ENCODE assay signal across 9 mouse cellular contexts in genomic region chr4:34560971-34561370, GRCm38 (mm10). TPM values are rescaled to one million over a fixed set of nuclear protein-coding genes. Genes with fewer than 3 reads are reported as not detected.
DNase-seq lines count a peak whose midpoint lies in the region; ATAC-seq lines count a peak whose summit lies in the region.
"Had no signal": no experiment of that assay in that cellular context is flagged by ENCODE, and none has a peak within 500 bp of the region (broad histone marks: within the 10 kb centered on the region; RNA-seq: fewer than 3 reads in every experiment).

No protein-coding gene starts in this region.

- H3K36me3 ChIP-seq in limb, embryonic 10.5 days: peaks cover 37% of the 10 kb centered on the region

- no peak overlapping the region for H3K4me3 ChIP-seq in limb, embryonic 10.5 days
- H3K4me3 ChIP-seq: limb, embryonic 15.5 days had no signal

- no peaks in the 10 kb centered on the region for H3K4me1 ChIP-seq in limb, embryonic 10.5 days
- H3K4me1 ChIP-seq: limb, embryonic 15.5 days had no signal

- H3K27me3 ChIP-seq in limb, embryonic 10.5 days (ENCODE audit: low read depth, poor library complexity, severe bottlenecking): no peaks in the 10 kb centered on the region
- H3K27me3 ChIP-seq: limb, embryonic 15.5 days had no signal

- DNase-seq in cerebellum, adult 9-11 months: peak; percentile 31
- DNase-seq in cerebellum, adult 11-12 months: no peak
- DNase-seq in CD4-positive, CD25-positive, alpha-beta regulatory T cell, adult 2 months (ENCODE audit: low read depth, low spot score): peak; percentile 79
- DNase-seq in embryo, embryonic 11 days: peak; percentile 74
- DNase-seq in limb, embryonic 10.5 days (ENCODE audit: low spot score): peak; percentile 59
- DNase-seq in frontal cortex, adult 2 months (ENCODE audit: extremely low spot score in 1 of 2, low spot score in 1 of 2): no peak
- DNase-seq in layer of hippocampus, postnatal 10 days (ENCODE audit: low spot score in 2 of 2): no peak

- peak; percentile 90; the same call in 1 of the 2 replicates for ATAC-seq in neutrophil, adult 5-6 weeks (ENCODE audit: extremely low read depth, insufficient number of reproducible peaks, low FRiP score, poor library complexity, severe bottlenecking)

- H3K27ac ChIP-seq in limb, embryonic 10.5 days: no peak overlapping the region
- H3K27ac ChIP-seq: limb, embryonic 15.5 days had no signal

- H3K9me3 ChIP-seq in limb, embryonic 10.5 days (replicated peaks): no peaks in the 10 kb centered on the region
- H3K9me3 ChIP-seq: limb, embryonic 15.5 days had no signal

- 58% methylated on average over 4 of the region's 4 CpGs for WGBS in limb, embryonic 10.5 days

RNA-seq across cellular contexts. Expression of gene Akirin2, which starts 10.2 kb away (rescaled TPM):
- 70.2 and 75.5 TPM in 2 replicates for polyA plus RNA-seq in limb, embryonic 10.5 days (2016; fragmentation: Nextera tagmentation; extraction: Ambion mirVana)
- total RNA-seq in neutrophil, adult 5-6 weeks (2017): 58.8 and 58.9 TPM in 2 replicates
- polyA plus RNA-seq in frontal cortex, adult 2 months (2012; rRNA removed): 87.6 and 90.9 TPM in 2 replicates
- 100 to 1,000 TPM in 1 of 2 experiments, 10 to 100 TPM in 1; 93.9 to 110 TPM for total RNA-seq in layer of hippocampus, postnatal 10 days (2021)

RNA-seq across cellular contexts. Expression of gene Orc3, which starts 53.8 kb away (rescaled TPM):
- polyA plus RNA-seq in limb, embryonic 10.5 days (2016; fragmentation: Nextera tagmentation; extraction: Ambion mirVana): 86.0 and 106 TPM in 2 replicates
- 73.4 and 97.8 TPM in 2 replicates for total RNA-seq in neutrophil, adult 5-6 weeks (2017)
- polyA plus RNA-seq in frontal cortex, adult 2 months (2012; rRNA removed): 37.1 and 46.5 TPM in 2 replicates
- 10 to 100 TPM; 56.1 to 61.9 TPM for total RNA-seq in layer of hippocampus, postnatal 10 days (2021)

RNA-seq across cellular contexts. Expression of gene Rars2, which starts 53.8 kb away (rescaled TPM):
- polyA plus RNA-seq in limb, embryonic 10.5 days (2016; fragmentation: Nextera tagmentation; extraction: Ambion mirVana): 66.5 and 66.6 TPM in 2 replicates
- 26.5 and 27.2 TPM in 2 replicates for total RNA-seq in neutrophil, adult 5-6 weeks (2017)
- 30.8 and 35.2 TPM in 2 replicates for polyA plus RNA-seq in frontal cortex, adult 2 months (2012; rRNA removed)
- 10 to 100 TPM; 32.6 to 33.2 TPM for total RNA-seq in layer of hippocampus, postnatal 10 days (2021)

Comparison
In these comparisons a context has a peak if more than half of its experiments do, and no peak if none do; other contexts are left out.
1. DNase-seq: peak in cerebellum, adult 9-11 months (single experiment), CD4-positive, CD25-positive, alpha-beta regulatory T cell, adult 2 months (single experiment), embryo, embryonic 11 days (single experiment) and limb, embryonic 10.5 days (single experiment); none in cerebellum, adult 11-12 months (single experiment), frontal cortex, adult 2 months (0 of 2) and layer of hippocampus, postnatal 10 days (0 of 2).